Mouse (Mus musculus) cerebellum, adult 11 months (tissue): ENCODE measurements around the gene Zfp472.
A peak's percentile ranks its signal among the peaks of the same experiment; 100 is the strongest.

Experiments
- DNase-seq: peaks from one replicate; pipeline ENCODE4 v3.0.0; 2022

The Zfp472 gene

GRCm38 (mm10) chr17:32965623-32966290 lies at the start of gene Zfp472:
Zfp472 (plus strand) TSS chr17:32965814.
- DNase-seq: peak; percentile 83

- no peak for DNase-seq
Measured at GRCm38 (mm10) chr17:32916075-32916474, 49.5 kb upstream of the Zfp472 start.

GRCm38 (mm10) chr17:32917131-32917530 lies 48.5 kb upstream of the Zfp472 start, which contains the start of gene Cyp4f14:
Cyp4f14 (minus strand) TSS chr17:32917342.
- DNase-seq: peak; percentile 39

GRCm38 (mm10) chr17:32919123-32919522 lies 46.5 kb upstream of the Zfp472 start:
- DNase-seq: no peak

- DNase-seq: no peak
Measured at GRCm38 (mm10) chr17:32923681-32924080, 41.9 kb upstream of the Zfp472 start.

GRCm38 (mm10) chr17:32924658-32925312 lies 40.8 kb upstream of the Zfp472 start:
- peak; percentile 66 for DNase-seq

GRCm38 (mm10) chr17:32927803-32928202 lies 37.8 kb upstream of the Zfp472 start:
- no peak for DNase-seq

GRCm38 (mm10) chr17:32939831-32940230 lies 25.8 kb upstream of the Zfp472 start:
- no peak for DNase-seq

- no peak for DNase-seq
Measured at GRCm38 (mm10) chr17:32943661-32944060, 22.0 kb upstream of the Zfp472 start.

GRCm38 (mm10) chr17:32944402-32945035 lies 21.1 kb upstream of the Zfp472 start:
- DNase-seq: no peak

- no peak for DNase-seq
Measured at GRCm38 (mm10) chr17:32946716-32947115, 18.9 kb upstream of the Zfp472 start.

GRCm38 (mm10) chr17:32947215-32947914 lies 18.2 kb upstream of the Zfp472 start, which contains the start of gene Cyp4f13:
Cyp4f13 (minus strand) TSS chr17:32947402.
- DNase-seq: peak; percentile 89

GRCm38 (mm10) chr17:32950136-32950535 lies 15.5 kb upstream of the Zfp472 start:
- no peak for DNase-seq

- DNase-seq: no peak
Measured at GRCm38 (mm10) chr17:32951006-32951405, 14.6 kb upstream of the Zfp472 start.

GRCm38 (mm10) chr17:32951441-32951840 lies 14.2 kb upstream of the Zfp472 start:
- DNase-seq: peak; percentile 83

GRCm38 (mm10) chr17:32965253-32965622 lies 376 bp upstream of the Zfp472 start:
- peak; percentile 12 for DNase-seq

- no peak for DNase-seq
Measured at GRCm38 (mm10) chr17:32981361-32981760, 15.7 kb downstream of the Zfp472 start.

GRCm38 (mm10) chr17:32986301-32986700 lies 20.7 kb downstream of the Zfp472 start:
- no peak for DNase-seq

GRCm38 (mm10) chr17:32991965-32992698 lies 26.5 kb downstream of the Zfp472 start:
- no peak for DNase-seq

GRCm38 (mm10) chr17:32992699-32993474 lies 27.3 kb downstream of the Zfp472 start, which contains the start of gene Zfp952:
Zfp952 (plus strand) TSS chr17:32993129.
- peak; percentile 74 for DNase-seq

GRCm38 (mm10) chr17:32998492-32998891 lies 32.9 kb downstream of the Zfp472 start:
- no peak for DNase-seq

GRCm38 (mm10) chr17:33008337-33008736 lies 42.7 kb downstream of the Zfp472 start:
- no peak for DNase-seq
